Mouse (Mus musculus) olfactory bulb, adult 2 months (tissue): Measurements from ENCODE around the gene Cass4. TPM values are rescaled to one million over a fixed set of nuclear protein-coding genes. Genes with fewer than 3 reads are reported as not detected.

Source experiments
- H3K27ac ChIP-seq: fragments of 200-500 bp; 2 replicates; pipeline ENCODE4 v1.5.1; 2012; ENCODE audit warnings: low read depth, low read length; ENCODE audit not compliant: insufficient read depth
- H3K4me1 ChIP-seq: fragments of 200-500 bp; 2 replicates; pipeline ENCODE4 v1.6.1; 2012; ENCODE audit warnings: low read length; ENCODE audit not compliant: control insufficient read depth, insufficient read depth
- H3K4me3 ChIP-seq: fragments of 200-500 bp; 2 replicates; pipeline ENCODE4 v1.5.1; 2012; ENCODE audit warnings: mild to moderate bottlenecking, low read depth, low read length, moderate library complexity; ENCODE audit not compliant: insufficient read depth
- CTCF ChIP-seq: fragments of 200-500 bp; IDR thresholded peaks from 2 replicates; pipeline ENCODE4 v1.5.1; 2012; ENCODE audit warnings: low read depth, mild to moderate bottlenecking, low read length, moderate library complexity; ENCODE audit not compliant: insufficient read depth
- POLR2A ChIP-seq: fragments of 200-500 bp; IDR thresholded peaks from 2 replicates; pipeline ENCODE4 v1.6.1; 2012; ENCODE audit warnings: mild to moderate bottlenecking, low read depth, low read length, moderate library complexity; ENCODE audit not compliant: insufficient read depth
- WGBS: fragments of 180-500 bp; shearing (Covaris S2); methylation state at CpG from one replicate; pipeline ENCODE4 v1.1.7; 2018; 5-methylcytosine and 5-hydroxymethylcytosine counted together
- polyA plus RNA-seq: library from polyadenylated mRNA; stranded (reverse); fragments of >200 nt; gene quantifications from 2 replicates; pipeline ENCODE4 v1.2.4, GENCODE M21; 2012; ENCODE audit warnings: low replicate concordance; ENCODE audit not compliant: missing spikeins, insufficient read depth, insufficient read length

Cass4 gene
- polyA plus RNA-seq = not detected in 2 replicates

DNA sequence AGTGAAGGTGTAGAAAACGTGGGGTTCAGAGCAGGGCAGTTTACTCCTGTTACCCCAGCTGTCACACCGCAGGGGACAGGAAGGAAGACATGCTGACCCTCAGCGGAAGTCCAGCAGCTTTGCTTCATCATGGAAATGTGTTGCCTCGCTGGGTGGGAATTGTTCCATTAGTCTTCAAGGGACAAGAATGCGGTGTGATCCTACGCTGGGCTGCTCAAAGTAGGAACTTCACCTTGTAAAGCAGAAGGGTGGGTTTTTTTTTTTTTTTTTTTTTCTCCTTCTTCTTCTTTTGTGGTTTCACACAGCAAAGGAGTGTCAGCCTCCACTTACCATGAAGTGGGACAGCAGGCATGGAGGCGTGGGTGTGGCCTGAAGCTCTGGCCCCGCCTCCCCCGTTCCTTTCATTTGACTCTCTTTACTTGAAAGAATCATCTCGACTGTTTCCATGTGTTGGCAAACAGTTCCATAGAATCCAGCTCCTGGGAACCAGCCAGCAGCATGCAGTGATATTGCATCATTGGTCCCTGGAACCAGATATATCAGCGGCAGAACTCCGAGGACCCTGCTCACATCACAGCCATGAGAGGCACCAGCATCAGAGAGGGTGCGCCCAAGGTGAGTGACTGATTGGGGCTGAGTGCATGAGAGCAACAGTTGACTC lies at the start of gene Cass4:
Gene Cass4 (plus strand): TSS at position 404 of the 661 bp plus-strand sequence.
- no peak for TF ChIP-seq CTCF
- no peak for TF ChIP-seq POLR2A
- peaks cover 18% of the 10 kb centered on the region for H3K4me1 ChIP-seq
- H3K4me3 ChIP-seq = no peak within 1 kb of the TSS
- H3K27ac ChIP-seq = no peak within 1 kb of the TSS
- 42% methylated on average over 13 of the region's 13 CpGs for WGBS

DNA sequence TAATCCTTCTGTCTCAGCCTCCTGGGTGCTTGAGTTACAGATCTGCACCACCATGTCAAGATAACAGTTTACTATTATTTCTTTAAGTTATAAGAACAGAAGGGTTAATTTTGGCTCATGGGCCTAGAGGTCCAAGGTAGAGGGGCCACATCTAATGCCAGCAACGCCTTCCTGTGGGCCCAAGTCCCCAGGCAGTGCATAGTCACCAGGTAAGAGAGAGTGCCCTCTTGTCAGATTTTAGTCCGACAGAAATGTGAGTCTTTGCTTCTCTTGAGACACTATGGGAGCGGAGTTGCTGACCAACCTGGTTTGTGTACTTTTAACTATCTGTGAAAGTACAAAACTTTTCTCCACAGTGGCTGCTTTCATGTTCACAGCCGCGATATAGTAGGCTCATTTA lies 48.9 kb upstream of the Cass4 start:
- Histone ChIP-seq H3K4me3 (no peak overlapping the region), H3K4me1 (peaks cover 21% of the 10 kb centered on the region), H3K27ac (no peak overlapping the region)
- 18% methylated on average over 5 of the region's 5 CpGs for WGBS
- TF ChIP-seq POLR2A (no peak; the same call in 1 of the 2 replicates), CTCF (no peak)

DNA sequence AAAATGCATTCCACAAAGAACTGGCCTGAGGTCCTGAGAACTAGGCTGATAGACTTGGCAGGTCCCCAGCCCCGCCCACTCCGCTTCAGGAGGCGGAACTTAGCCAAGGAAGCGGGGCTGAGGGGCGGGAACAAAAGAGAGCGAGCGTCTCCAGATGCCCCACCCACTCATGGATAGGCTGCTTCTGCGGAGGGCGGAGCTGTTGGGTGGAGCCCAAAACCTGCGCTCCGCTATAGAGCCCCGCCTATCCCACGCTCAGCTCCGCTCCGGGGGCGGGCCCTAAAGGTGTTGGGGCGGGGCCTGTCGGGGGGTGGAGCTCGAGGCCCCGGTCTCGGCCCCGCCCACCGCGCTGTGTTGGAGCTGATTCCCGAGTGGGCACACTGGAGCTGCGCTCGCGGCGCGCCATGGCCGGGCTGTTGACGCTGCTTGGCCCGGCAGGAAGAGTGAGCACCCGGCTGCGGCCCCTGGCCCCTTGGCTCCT lies 48.3 kb upstream of the Cass4 start, which contains the start of gene Fam210b:
Gene Fam210b (plus strand): TSS at position 308 of the 481 bp plus-strand sequence.
- no peak within 1 kb of the TSS for H3K27ac ChIP-seq
- peaks cover 24% of the 10 kb centered on the region for H3K4me1 ChIP-seq
- TF ChIP-seq CTCF = no peak
- peak; percentile 53 for TF ChIP-seq POLR2A

DNA sequence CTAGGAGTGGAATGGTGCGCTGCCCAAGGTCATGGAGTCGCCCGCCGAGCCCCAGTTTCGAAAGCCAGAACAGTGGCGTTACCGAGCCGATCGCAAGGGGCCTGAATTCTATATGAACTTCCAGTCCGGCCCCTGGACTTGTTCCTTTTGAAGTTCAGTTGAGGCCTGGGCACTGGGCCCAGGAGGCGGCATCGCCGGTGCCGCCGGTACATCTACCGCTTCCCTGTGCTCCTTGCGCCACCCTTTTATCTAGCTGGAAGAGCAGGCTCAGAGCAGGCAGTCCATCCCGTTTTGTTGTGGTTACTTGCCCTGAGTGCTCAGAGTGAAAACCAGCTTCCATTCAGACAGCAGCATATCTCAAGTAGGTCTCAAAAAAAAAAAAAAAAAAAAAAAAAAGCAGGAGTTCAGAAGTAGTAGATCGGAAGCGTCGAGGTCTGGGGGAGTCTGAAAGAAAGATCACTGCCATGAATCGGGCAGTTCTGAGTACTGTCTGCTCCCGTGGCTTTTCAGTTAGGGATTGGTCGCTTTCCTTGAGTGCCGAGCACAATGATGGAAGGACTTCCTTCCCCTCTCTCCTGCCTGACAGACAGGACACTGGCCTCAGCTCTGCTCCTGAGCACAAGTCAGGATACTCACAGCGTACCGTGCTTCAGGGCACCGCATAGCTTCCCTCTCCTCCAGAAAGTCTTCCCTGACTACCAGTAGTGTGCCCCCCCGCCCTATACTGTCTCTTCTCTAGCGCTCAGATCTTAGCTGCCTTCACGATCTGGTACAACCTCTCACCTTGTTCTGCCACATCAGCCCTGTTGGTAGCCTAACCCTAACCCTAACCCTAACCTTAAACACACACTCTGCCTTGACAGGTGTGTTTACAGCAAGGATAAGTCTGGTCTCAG lies 47.3 kb upstream of the Cass4 start:
- Histone ChIP-seq H3K27ac (no peak overlapping the region), H3K4me3 (peak overlapping the region; percentile 89), H3K4me1 (peaks cover 27% of the 10 kb centered on the region)
- no peak for TF ChIP-seq CTCF
- no peak for TF ChIP-seq POLR2A
- WGBS = 10% methylated on average over 31 of the region's 31 CpGs

More for the DNA sequence above, 48.3 kb upstream of the Cass4 start, which contains the start of gene Fam210b:
- WGBS = under 1% methylated on average over 35 of the region's 35 CpGs
- peak within 1 kb of the TSS; percentile 89 for H3K4me3 ChIP-seq

DNA sequence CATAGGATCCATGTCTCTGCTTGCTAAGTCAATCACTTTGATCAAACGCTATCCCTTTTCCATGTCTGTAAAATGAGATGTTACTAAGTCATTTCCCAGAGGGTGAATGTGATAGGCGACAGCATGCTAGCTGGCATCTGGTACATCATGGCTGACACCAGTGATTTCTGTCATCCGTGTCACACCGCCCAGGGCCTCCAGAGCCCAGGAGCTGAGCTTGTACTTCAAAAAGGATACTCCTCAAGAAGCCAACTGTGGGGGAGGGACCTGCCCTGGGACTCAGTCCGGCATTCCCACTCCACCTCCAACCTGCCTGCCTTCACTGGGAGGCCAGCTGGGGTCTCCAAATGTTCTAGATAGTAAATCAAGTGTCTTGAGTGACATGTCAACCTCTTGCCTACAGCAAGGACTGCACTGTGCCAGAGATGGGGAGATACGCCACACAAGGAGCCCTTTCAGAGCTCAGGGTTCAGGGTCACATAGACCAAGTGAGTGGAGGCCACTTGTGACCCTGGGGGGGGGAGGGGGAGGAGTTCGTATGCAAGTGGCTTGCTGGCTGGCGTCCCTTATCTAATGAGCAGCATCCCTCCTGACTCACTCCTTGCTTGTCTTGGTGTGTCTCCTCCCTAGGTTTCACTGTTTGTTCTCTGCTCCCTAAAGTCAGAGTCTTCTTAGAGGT lies 46.5 kb upstream of the Cass4 start:
- WGBS = 62% methylated on average over 8 of the region's 8 CpGs
- peaks cover 29% of the 10 kb centered on the region for H3K4me1 ChIP-seq
- H3K4me3 ChIP-seq = peak overlapping the region; percentile 6; the same call in 1 of the 2 replicates
- TF ChIP-seq POLR2A = no peak
- no peak for TF ChIP-seq CTCF
- H3K27ac ChIP-seq = no peak overlapping the region

DNA sequence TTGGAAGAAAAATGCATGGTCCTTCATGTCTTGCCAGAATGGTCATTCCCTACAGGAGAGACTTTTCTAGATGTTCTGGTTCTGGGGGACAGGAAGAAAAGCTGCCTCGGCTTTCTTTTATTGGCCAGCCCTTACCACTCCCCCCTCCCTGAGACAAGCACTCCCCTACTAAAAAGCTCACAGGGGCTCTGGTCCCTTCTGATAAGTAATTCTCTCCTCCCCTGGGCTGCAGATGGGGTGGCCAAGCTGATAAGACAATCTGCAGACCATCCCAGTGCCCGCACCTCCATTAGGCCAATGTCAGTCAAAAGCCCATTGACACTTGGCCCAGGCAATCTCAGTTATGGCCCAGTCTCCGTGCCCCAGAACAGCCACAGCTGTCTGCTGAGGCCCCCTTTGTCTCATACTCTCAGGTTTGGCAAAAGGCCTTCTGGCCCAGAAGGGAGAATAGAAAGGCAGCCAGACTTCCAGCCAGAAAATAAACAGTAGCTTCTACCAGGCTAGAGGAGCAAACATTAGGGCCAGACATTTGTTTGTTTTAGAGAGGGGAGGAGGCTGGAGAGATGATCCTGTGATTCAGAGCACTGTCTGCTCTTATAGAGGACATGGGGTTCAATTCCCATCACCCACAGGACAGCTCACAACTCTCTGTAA lies 45.2 kb upstream of the Cass4 start:
- no peak overlapping the region for H3K4me3 ChIP-seq
- H3K27ac ChIP-seq = no peak overlapping the region
- H3K4me1 ChIP-seq = peaks cover 41% of the 10 kb centered on the region
- TF ChIP-seq CTCF (no peak), POLR2A (no peak)
- WGBS = 54% methylated on average over 3 of the region's 3 CpGs

DNA sequence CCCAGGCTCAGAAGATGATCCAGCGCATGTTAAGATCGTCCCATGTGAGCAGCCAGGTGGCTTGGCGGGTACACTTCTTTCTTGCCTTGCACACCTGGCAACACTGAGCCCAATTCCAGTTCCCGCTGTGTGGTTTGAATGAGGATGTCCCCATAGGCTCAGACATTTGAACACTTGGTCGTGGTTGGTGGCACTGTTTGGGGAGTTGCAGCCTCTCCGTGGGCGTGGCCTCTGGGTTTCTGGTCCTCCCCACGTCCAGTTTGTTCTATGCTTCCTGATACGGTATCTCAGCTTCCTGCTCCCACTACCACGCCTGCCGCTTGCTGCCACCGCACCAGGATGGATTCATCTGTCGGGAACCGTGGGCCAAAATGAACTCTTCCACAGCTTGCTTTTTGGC lies 43.8 kb upstream of the Cass4 start:
- TF ChIP-seq CTCF (no peak), POLR2A (no peak)
- peaks cover 50% of the 10 kb centered on the region for H3K4me1 ChIP-seq
- no peak overlapping the region for H3K27ac ChIP-seq
- H3K4me3 ChIP-seq = no peak overlapping the region
- 88% methylated on average over 14 of the region's 14 CpGs for WGBS

DNA sequence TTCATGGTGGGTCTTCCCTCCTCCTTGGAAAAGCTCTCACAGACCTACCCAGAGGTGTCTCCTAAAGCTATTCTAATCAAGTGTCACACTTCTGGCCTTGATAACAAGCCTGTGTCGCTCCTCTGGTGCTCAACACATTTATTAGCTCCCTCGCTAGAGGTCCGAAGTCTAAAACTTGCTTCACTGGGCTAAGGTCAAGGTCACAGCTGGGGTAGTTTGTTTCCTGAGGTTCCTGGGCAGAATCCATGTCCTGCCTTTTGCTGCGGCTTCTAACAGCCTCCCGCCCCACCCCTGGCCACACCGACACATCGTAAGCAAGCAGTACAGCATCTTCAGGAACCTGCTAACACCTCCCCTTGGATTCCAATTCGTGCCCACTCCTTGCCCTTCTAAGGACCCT lies 42.8 kb upstream of the Cass4 start:
- Histone ChIP-seq H3K4me1 (peaks cover 57% of the 10 kb centered on the region), H3K27ac (no peak overlapping the region)
- no peak for TF ChIP-seq CTCF
- TF ChIP-seq POLR2A = no peak

More for the DNA sequence above, 42.8 kb upstream of the Cass4 start:
- WGBS = 88% methylated on average over 8 of the region's 8 CpGs
- H3K4me3 ChIP-seq = no peak overlapping the region
